Mouse (Mus musculus): ENCODE results near the gene Cerkl. TPM values are rescaled to one million over a fixed set of nuclear protein-coding genes. Genes with fewer than 3 reads are reported as not detected.

Cerkl gene
- polyA plus RNA-seq, 1 experiment from 2014 or later, result 3.3 TPM

- H3K9ac ChIP-seq, result no peak overlapping the region
- no peak overlapping the region for H3K4me2 ChIP-seq
- H3K36me3 ChIP-seq, result no peaks in the 10 kb centered on the region
- H3K4me3 ChIP-seq, result no peak overlapping the region
- no peak for ATAC-seq (ENCODE audit: low FRiP score)
- H3K9me3 ChIP-seq, result no peaks in the 10 kb centered on the region
- peaks cover 32% of the 10 kb centered on the region for H3K27me3 ChIP-seq
- H3K4me1 ChIP-seq (replicated peaks), result peaks cover 8% of the 10 kb centered on the region
- no peak overlapping the region for H3K27ac ChIP-seq
Measured at GRCm38 (mm10) chr2:79430061-79430460, 26.5 kb downstream of the Cerkl start.

GRCm38 (mm10) chr2:79429650-79430049 lies 26.9 kb downstream of the Cerkl start:
- ATAC-seq (ENCODE audit: low FRiP score), result no peak
- Histone ChIP-seq H3K4me1 (replicated peaks) (peaks cover 8% of the 10 kb centered on the region), H3K4me2 (no peak overlapping the region), H3K27ac (no peak overlapping the region), H3K9ac (no peak overlapping the region), H3K27me3 (peaks cover 32% of the 10 kb centered on the region), H3K9me3 (no peaks in the 10 kb centered on the region), H3K4me3 (no peak overlapping the region), H3K36me3 (no peaks in the 10 kb centered on the region)
- WGBS, result 4% methylated on average over 6 of the region's 6 CpGs

GRCm38 (mm10) chr2:79429108-79429507 lies 27.5 kb downstream of the Cerkl start:
- H3K9ac ChIP-seq, result peak overlapping the region; percentile 70
- no peak overlapping the region for H3K27ac ChIP-seq
- WGBS, result 13% methylated on average over 7 of the region's 7 CpGs
- peak overlapping the region; percentile 45 for H3K4me3 ChIP-seq
- peak overlapping the region; percentile 82 for H3K4me2 ChIP-seq
- H3K27me3 ChIP-seq, result peaks cover 32% of the 10 kb centered on the region
- ATAC-seq (ENCODE audit: low FRiP score), result no peak
- no peaks in the 10 kb centered on the region for H3K36me3 ChIP-seq
- no peaks in the 10 kb centered on the region for H3K9me3 ChIP-seq
- H3K4me1 ChIP-seq (replicated peaks), result peaks cover 8% of the 10 kb centered on the region

- ATAC-seq (ENCODE audit: low FRiP score), result peak; percentile 66; the same call in 1 of the 2 replicates
Measured at GRCm38 (mm10) chr2:79428569-79429104, 27.9 kb downstream of the Cerkl start.

GRCm38 (mm10) chr2:79428022-79428421 lies 28.6 kb downstream of the Cerkl start:
- WGBS, result 31% methylated on average over 6 of the region's 6 CpGs
- peaks cover 32% of the 10 kb centered on the region for H3K27me3 ChIP-seq
- no peaks in the 10 kb centered on the region for H3K9me3 ChIP-seq
- H3K4me3 ChIP-seq, result no peak overlapping the region
- H3K4me1 ChIP-seq (replicated peaks), result peaks cover 8% of the 10 kb centered on the region
- no peak for ATAC-seq (ENCODE audit: low FRiP score)
- H3K36me3 ChIP-seq, result no peaks in the 10 kb centered on the region
- H3K9ac ChIP-seq, result no peak overlapping the region
- H3K4me2 ChIP-seq, result no peak overlapping the region
- H3K27ac ChIP-seq, result no peak overlapping the region

More at GRCm38 (mm10) chr2:79428569-79429104, 27.9 kb downstream of the Cerkl start:
- H3K27me3 ChIP-seq, result peaks cover 32% of the 10 kb centered on the region
- peak overlapping the region; percentile 70 for H3K9ac ChIP-seq
- peak overlapping the region; percentile 82 for H3K4me2 ChIP-seq
- no peaks in the 10 kb centered on the region for H3K36me3 ChIP-seq
- H3K9me3 ChIP-seq, result no peaks in the 10 kb centered on the region
- peak overlapping the region; percentile 45 for H3K4me3 ChIP-seq
- peaks cover 8% of the 10 kb centered on the region for H3K4me1 ChIP-seq (replicated peaks)
- H3K27ac ChIP-seq, result no peak overlapping the region
- WGBS, result under 1% methylated on average over 35 of the region's 35 CpGs

- no peak overlapping the region for H3K27ac ChIP-seq
- WGBS, result 28% methylated on average over 6 of the region's 6 CpGs
- no peak for ATAC-seq (ENCODE audit: low FRiP score)
- H3K27me3 ChIP-seq, result peaks cover 2% of the 10 kb centered on the region; the same call in 1 of the 2 replicates
- H3K4me2 ChIP-seq, result no peak overlapping the region
- H3K36me3 ChIP-seq, result no peaks in the 10 kb centered on the region
- no peak overlapping the region for H3K9ac ChIP-seq
- H3K9me3 ChIP-seq, result no peaks in the 10 kb centered on the region
- H3K4me1 ChIP-seq (replicated peaks), result no peaks in the 10 kb centered on the region
- H3K4me3 ChIP-seq, result no peak overlapping the region
Measured at GRCm38 (mm10) chr2:79421696-79422095, 34.9 kb downstream of the Cerkl start.

GRCm38 (mm10) chr2:79414505-79414904 lies 42.1 kb downstream of the Cerkl start:
- no peak overlapping the region for H3K4me2 ChIP-seq
- 77% methylated on average over 7 of the region's 7 CpGs for WGBS
- peak; percentile 36; the same call in 1 of the 2 replicates for ATAC-seq (ENCODE audit: low FRiP score)

GRCm38 (mm10) chr2:79410903-79411255 lies 45.7 kb downstream of the Cerkl start:
- no peaks in the 10 kb centered on the region for H3K4me1 ChIP-seq (replicated peaks)
- H3K4me3 ChIP-seq, result no peak overlapping the region
- H3K27me3 ChIP-seq, result no peaks in the 10 kb centered on the region
- no peak overlapping the region for H3K27ac ChIP-seq
- ATAC-seq (ENCODE audit: low FRiP score), result no peak
- 84% methylated on average over 3 of the region's 3 CpGs for WGBS
- no peaks in the 10 kb centered on the region for H3K36me3 ChIP-seq
- H3K9ac ChIP-seq, result no peak overlapping the region
- H3K9me3 ChIP-seq, result no peaks in the 10 kb centered on the region
- H3K4me2 ChIP-seq, result no peak overlapping the region

More at GRCm38 (mm10) chr2:79414505-79414904, 42.1 kb downstream of the Cerkl start:
- Histone ChIP-seq H3K27me3 (no peaks in the 10 kb centered on the region), H3K4me1 (replicated peaks) (no peaks in the 10 kb centered on the region), H3K36me3 (no peaks in the 10 kb centered on the region), H3K9ac (no peak overlapping the region), H3K9me3 (no peaks in the 10 kb centered on the region), H3K4me3 (no peak overlapping the region), H3K27ac (no peak overlapping the region)

- WGBS, result 72% methylated on average over 15 of the region's 15 CpGs
- H3K27me3 ChIP-seq, result no peaks in the 10 kb centered on the region
- H3K27ac ChIP-seq, result no peak overlapping the region
- H3K36me3 ChIP-seq, result no peaks in the 10 kb centered on the region
- H3K4me1 ChIP-seq (replicated peaks), result no peaks in the 10 kb centered on the region
- H3K4me3 ChIP-seq, result no peak overlapping the region
- no peak overlapping the region for H3K9ac ChIP-seq
- no peak for ATAC-seq (ENCODE audit: low FRiP score)
- H3K4me2 ChIP-seq, result no peak overlapping the region
- no peaks in the 10 kb centered on the region for H3K9me3 ChIP-seq
Measured at GRCm38 (mm10) chr2:79410247-79410902, 46.2 kb downstream of the Cerkl start.

- H3K27me3 ChIP-seq, result no peaks in the 10 kb centered on the region
- H3K9ac ChIP-seq, result no peak overlapping the region
- H3K36me3 ChIP-seq, result no peaks in the 10 kb centered on the region
- H3K4me1 ChIP-seq (replicated peaks), result no peaks in the 10 kb centered on the region
- ATAC-seq (ENCODE audit: low FRiP score), result no peak
- H3K27ac ChIP-seq, result no peak overlapping the region
- H3K4me3 ChIP-seq, result no peak overlapping the region
- whole genome bisulfite sequencing, result 76% methylated on average over 5 of the region's 5 CpGs
- no peaks in the 10 kb centered on the region for H3K9me3 ChIP-seq
- no peak overlapping the region for H3K4me2 ChIP-seq
Measured at GRCm38 (mm10) chr2:79405661-79406405, 50.8 kb downstream of the Cerkl start.

- WGBS, result 63% methylated on average over 4 of the region's 4 CpGs
- Histone ChIP-seq H3K36me3 (no peaks in the 10 kb centered on the region), H3K9ac (no peak overlapping the region), H3K4me3 (no peak overlapping the region), H3K9me3 (no peaks in the 10 kb centered on the region), H3K27ac (no peak overlapping the region), H3K4me2 (no peak overlapping the region), H3K4me1 (replicated peaks) (peaks cover 7% of the 10 kb centered on the region), H3K27me3 (no peaks in the 10 kb centered on the region)
- no peak for ATAC-seq (ENCODE audit: low FRiP score)
Measured at GRCm38 (mm10) chr2:79400045-79400444, 56.5 kb downstream of the Cerkl start.

GRCm38 (mm10) chr2:79399234-79400000 lies 57.2 kb downstream of the Cerkl start:
- Histone ChIP-seq H3K4me3 (no peak overlapping the region), H3K36me3 (no peaks in the 10 kb centered on the region), H3K9me3 (no peaks in the 10 kb centered on the region), H3K4me1 (replicated peaks) (peaks cover 7% of the 10 kb centered on the region), H3K27ac (peak overlapping the region; percentile 44; the same call in 1 of the 2 replicates), H3K9ac (no peak overlapping the region), H3K4me2 (no peak overlapping the region), H3K27me3 (no peaks in the 10 kb centered on the region)
- WGBS, result 33% methylated on average over 8 of the region's 8 CpGs
- ATAC-seq (ENCODE audit: low FRiP score), result peak; percentile 52; the same call in 1 of the 2 replicates
